Comparison of ENCODE assay signal across 49 mouse cellular contexts in the genomic region with DNA sequence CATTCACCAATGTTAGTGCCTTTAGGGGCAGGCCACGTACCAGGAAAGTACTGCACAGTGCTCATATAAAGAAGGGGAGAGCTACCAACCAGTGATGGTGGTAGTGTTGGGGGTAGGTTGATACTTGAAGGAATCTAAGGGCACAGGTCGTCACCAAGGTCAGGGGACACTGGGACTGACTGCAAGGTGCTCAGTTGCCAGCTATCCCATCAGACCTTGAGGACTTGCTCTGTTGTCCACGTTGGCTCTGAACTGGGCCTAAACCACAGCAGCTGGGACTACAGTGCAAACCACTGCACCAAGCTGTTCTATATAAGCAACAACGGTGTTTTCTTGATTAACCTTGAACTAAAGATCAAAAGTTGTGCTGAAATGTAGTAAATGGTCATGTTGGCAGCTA. TPM values are rescaled to one million over a fixed set of nuclear protein-coding genes. Genes with fewer than 3 reads are reported as not detected.
"Had no signal": no experiment of that assay in that cellular context is flagged by ENCODE, and none has a peak within 500 bp of the region (broad histone marks: within the 10 kb centered on the region; RNA-seq: fewer than 3 reads in every experiment).

No protein-coding gene starts in this region.

- ATAC-seq: hindbrain, embryonic 16.5 days; hindbrain, postnatal 0 days; inflammation-experienced regulatory T-cells, adult 6 months; intestine, embryonic 15.5 days; intestine, embryonic 16.5 days; intestine, postnatal 0 days had no signal

- H3K9me3 ChIP-seq: heart, embryonic 10.5 days; heart, embryonic 12.5 days; heart, embryonic 13.5 days; heart, embryonic 15.5 days; hindbrain, embryonic 10.5 days; hindbrain, embryonic 12.5 days; hindbrain, embryonic 13.5 days; hindbrain, embryonic 15.5 days; intestine, embryonic 15.5 days; kidney, embryonic 15.5 days had no signal

- H3K4me1 ChIP-seq: heart, embryonic 10.5 days; heart, embryonic 12.5 days; heart, embryonic 13.5 days; hindbrain, embryonic 10.5 days; hindbrain, embryonic 12.5 days; kidney, embryonic 15.5 days had no signal

- H3K9ac ChIP-seq: heart, embryonic 12.5 days; heart, embryonic 13.5 days; heart, embryonic 15.5 days; hindbrain, embryonic 12.5 days; hindbrain, embryonic 13.5 days; hindbrain, embryonic 14.5 days; hindbrain, embryonic 15.5 days; intestine, embryonic 15.5 days; kidney, embryonic 15.5 days had no signal

- H3K4me2 ChIP-seq: heart, embryonic 11.5 days; heart, embryonic 12.5 days; heart, embryonic 13.5 days; heart, embryonic 15.5 days; hindbrain, embryonic 12.5 days; hindbrain, embryonic 13.5 days; hindbrain, embryonic 14.5 days; hindbrain, embryonic 15.5 days; intestine, embryonic 15.5 days; kidney, embryonic 15.5 days had no signal

- H3K27ac ChIP-seq: heart, embryonic 10.5 days; heart, embryonic 13.5 days; heart, embryonic 15.5 days; hindbrain, embryonic 10.5 days; hindbrain, embryonic 12.5 days; hindbrain, embryonic 13.5 days; hindbrain, embryonic 14.5 days; hindbrain, embryonic 15.5 days; hindbrain, postnatal 0 days; intestine, embryonic 15.5 days; kidney, embryonic 15.5 days; kidney, postnatal 0 days; layer of hippocampus, adult 2 months had no signal

- DNase-seq: heart, postnatal 10 days; heart, postnatal 14 days; heart, postnatal 36 days; heart, postnatal 4 days; kidney, adult 11 months; kidney, adult 18-20 months; kidney, adult 2 months; kidney, adult 8-10 months; kidney, adult 9 months; kidney, postnatal 10 days; kidney, postnatal 14 days; kidney, postnatal 25 days; kidney, postnatal 36 days; kidney, postnatal 4 days; layer of hippocampus, adult 9-11 months; layer of hippocampus, postnatal 36 days had no signal

- H3K4me3 ChIP-seq: heart, embryonic 10.5 days; heart, embryonic 12.5 days; heart, embryonic 13.5 days; heart, embryonic 15.5 days; hindbrain, embryonic 10.5 days; hindbrain, embryonic 12.5 days; hindbrain, embryonic 13.5 days; hindbrain, embryonic 15.5 days; intestine, embryonic 15.5 days; kidney, embryonic 15.5 days; layer of hippocampus, adult 2 months had no signal

- H3K27me3 ChIP-seq: heart, embryonic 12.5 days; heart, embryonic 13.5 days; heart, embryonic 15.5 days; hindbrain, embryonic 12.5 days; hindbrain, embryonic 13.5 days; hindbrain, embryonic 15.5 days; intestine, embryonic 15.5 days; kidney, embryonic 15.5 days had no signal

RNA-seq across cellular contexts. Expression of gene Gm12248, which starts 30.3 kb away (rescaled TPM):
- total RNA-seq: heart, postnatal 10 days; heart, postnatal 14 days; heart, postnatal 25 days; heart, postnatal 36 days; heart, postnatal 4 days; hematopoietic stem cell, adult 5-6 weeks; hindbrain, postnatal 0 days; layer of hippocampus, adult 18-20 months; layer of hippocampus, adult 2 months; layer of hippocampus, adult 8-10 months; layer of hippocampus, postnatal 10 days; layer of hippocampus, postnatal 14 days; layer of hippocampus, postnatal 25 days; layer of hippocampus, postnatal 36 days had no signal
- polyA plus RNA-seq: heart, embryonic 10.5 days; heart, embryonic 11.5 days; heart, embryonic 12.5 days; heart, embryonic 13.5 days; heart, embryonic 14.5 days; heart, embryonic 15.5 days; heart, embryonic 16.5 days; heart, postnatal 0 days; hindbrain, embryonic 11.5 days; hindbrain, embryonic 14.5 days; hindbrain, postnatal 0 days; intestine, embryonic 14.5 days; intestine, embryonic 15.5 days; intestine, embryonic 16.5 days; intestine, postnatal 0 days; kidney, embryonic 14.5 days; kidney, embryonic 16.5 days; kidney, postnatal 0 days had no signal
